Mouse (Mus musculus): Measurements from ENCODE around the gene Slc8a2. TPM values are rescaled to one million over a fixed set of nuclear protein-coding genes. Genes with fewer than 3 reads are reported as not detected.

The Slc8a2 gene
- polyA plus RNA-seq, 1 experiment from 2014 or later: 0.29 TPM

DNA sequence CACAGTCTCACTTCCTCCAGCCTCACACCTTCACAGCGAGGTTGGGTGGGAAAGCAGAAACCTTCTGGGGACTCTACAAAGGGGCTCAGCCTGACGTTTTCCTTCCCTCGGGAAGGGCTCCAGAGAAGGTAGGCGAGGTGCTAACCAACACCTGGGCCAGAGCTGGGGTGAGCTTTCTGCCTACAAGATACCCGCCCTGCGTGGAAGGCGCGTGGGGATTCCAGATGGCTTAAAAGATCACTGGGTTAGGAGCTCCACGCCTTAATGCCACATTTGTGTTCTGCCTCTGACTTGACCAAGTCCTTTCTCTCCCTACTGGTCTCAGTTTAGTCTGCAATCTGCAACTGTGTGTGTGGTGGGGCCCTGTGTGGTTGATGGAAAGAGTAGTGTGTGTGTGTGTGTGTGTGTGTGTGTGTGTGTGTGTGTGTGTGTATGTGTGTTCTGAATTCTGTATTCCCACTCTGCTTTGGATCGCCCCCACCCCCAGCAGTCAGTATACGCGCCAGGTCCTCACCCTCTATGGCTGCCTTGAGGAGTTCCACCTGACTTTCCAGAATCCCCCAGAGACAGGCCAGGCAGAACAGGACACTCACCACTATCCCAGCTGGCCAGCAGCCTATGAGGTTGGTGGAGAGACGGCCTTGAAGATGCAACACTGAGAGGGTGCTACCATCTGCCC, 1.5 kb downstream of the Slc8a2 start:
- peak overlapping the region; percentile 53 for H3K4me3 ChIP-seq (ENCODE audit: low read depth, low read length)
- ATAC-seq (ENCODE audit: low read depth) (no peak), DNase-seq (ENCODE audit: low spot score) (no peak)
- H3K36me3 ChIP-seq (ENCODE audit: control insufficient read depth, insufficient read depth, low read length): peaks cover 16% of the 10 kb centered on the region; the same call in 1 of the 2 replicates
- H3K4me1 ChIP-seq (ENCODE audit: control insufficient read depth, insufficient read depth, low read length): peaks cover 20% of the 10 kb centered on the region
- no peaks in the 10 kb centered on the region for H3K27me3 ChIP-seq (replicated peaks; ENCODE audit: control insufficient read depth, insufficient read depth, low read length)
- H3K9ac ChIP-seq (ENCODE audit: low read depth, low read length): peak overlapping the region; percentile 73
- H3K4me2 ChIP-seq (ENCODE audit: low read depth, low read length): peak overlapping the region; percentile 80
- no peaks in the 10 kb centered on the region for H3K9me3 ChIP-seq (ENCODE audit: control insufficient read depth, low read length)
- H3K27ac ChIP-seq (replicated peaks; ENCODE audit: low read depth, low read length): no peak overlapping the region
- 33% methylated on average over 13 of the region's 13 CpGs for WGBS

DNA sequence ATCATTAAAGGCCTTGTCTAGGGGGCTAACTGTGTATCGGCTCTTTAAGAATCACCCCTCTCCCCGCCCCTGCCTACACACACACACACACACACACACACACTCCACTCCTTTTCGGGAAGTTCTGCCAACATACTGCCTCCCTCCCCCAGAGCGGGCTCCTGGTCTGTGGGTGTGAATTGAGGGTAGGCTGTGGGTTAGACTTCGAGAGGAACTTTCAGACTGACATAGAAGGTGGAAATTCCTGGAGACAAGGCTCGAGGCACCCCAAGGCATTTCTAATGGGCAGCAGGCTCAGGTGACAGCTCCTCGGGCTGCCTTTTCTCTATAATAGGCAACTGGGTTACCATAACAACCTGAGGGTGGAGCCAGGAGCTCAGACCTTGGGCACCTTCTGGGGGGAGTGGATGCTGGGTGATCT, 2.5 kb downstream of the Slc8a2 start:
- Histone ChIP-seq H3K27ac (replicated peaks; ENCODE audit: low read depth, low read length) (no peak overlapping the region), H3K27me3 (replicated peaks; ENCODE audit: control insufficient read depth, insufficient read depth, low read length) (no peaks in the 10 kb centered on the region), H3K9me3 (ENCODE audit: control insufficient read depth, low read length) (no peaks in the 10 kb centered on the region), H3K4me1 (ENCODE audit: control insufficient read depth, insufficient read depth, low read length) (peaks cover 20% of the 10 kb centered on the region), H3K4me3 (ENCODE audit: low read depth, low read length) (no peak overlapping the region), H3K4me2 (ENCODE audit: low read depth, low read length) (peak overlapping the region; percentile 33; the same call in 1 of the 2 replicates), H3K36me3 (ENCODE audit: control insufficient read depth, insufficient read depth, low read length) (peaks cover 10% of the 10 kb centered on the region; the same call in 1 of the 2 replicates), H3K9ac (ENCODE audit: low read depth, low read length) (no peak overlapping the region)
- ATAC-seq (ENCODE audit: low read depth): no peak
- WGBS: 12% methylated on average over 7 of the region's 7 CpGs
- DNase-seq (ENCODE audit: low spot score): peak; percentile 41

DNA sequence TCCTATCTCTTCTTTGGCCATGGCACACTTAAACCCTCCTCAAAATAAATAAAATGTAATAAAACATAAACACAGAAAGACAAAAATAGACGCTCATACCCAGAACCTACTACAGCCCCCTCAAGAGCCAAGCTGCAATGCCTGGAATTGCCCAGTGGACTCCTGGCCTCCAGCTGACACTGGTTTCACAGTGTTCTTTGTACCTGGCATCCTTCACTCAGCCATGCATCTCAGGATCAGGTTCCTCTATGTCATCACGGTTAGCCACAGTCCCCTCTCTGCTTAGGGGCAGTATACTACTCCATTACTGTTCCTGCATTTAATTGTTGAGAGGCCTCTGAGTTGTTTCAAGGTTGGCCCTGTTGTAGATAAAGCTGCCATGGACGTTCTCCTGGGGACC, 3.3 kb downstream of the Slc8a2 start:
- H3K4me3 ChIP-seq (ENCODE audit: low read depth, low read length): no peak overlapping the region
- no peaks in the 10 kb centered on the region for H3K27me3 ChIP-seq (replicated peaks; ENCODE audit: control insufficient read depth, insufficient read depth, low read length)
- H3K36me3 ChIP-seq (ENCODE audit: control insufficient read depth, insufficient read depth, low read length): 0 out of 2 replicates have a peak, but pooled peaks cover 5% of the 10 kb centered on the region
- no peak overlapping the region for H3K4me2 ChIP-seq (ENCODE audit: low read depth, low read length)
- WGBS: 51% methylated on average over 3 of the region's 3 CpGs
- peaks cover 20% of the 10 kb centered on the region for H3K4me1 ChIP-seq (ENCODE audit: control insufficient read depth, insufficient read depth, low read length)
- ATAC-seq (ENCODE audit: low read depth) (no peak), DNase-seq (ENCODE audit: low spot score) (no peak)
- no peaks in the 10 kb centered on the region for H3K9me3 ChIP-seq (ENCODE audit: control insufficient read depth, low read length)
- no peak overlapping the region for H3K9ac ChIP-seq (ENCODE audit: low read depth, low read length)
- no peak overlapping the region for H3K27ac ChIP-seq (replicated peaks; ENCODE audit: low read depth, low read length)

DNA sequence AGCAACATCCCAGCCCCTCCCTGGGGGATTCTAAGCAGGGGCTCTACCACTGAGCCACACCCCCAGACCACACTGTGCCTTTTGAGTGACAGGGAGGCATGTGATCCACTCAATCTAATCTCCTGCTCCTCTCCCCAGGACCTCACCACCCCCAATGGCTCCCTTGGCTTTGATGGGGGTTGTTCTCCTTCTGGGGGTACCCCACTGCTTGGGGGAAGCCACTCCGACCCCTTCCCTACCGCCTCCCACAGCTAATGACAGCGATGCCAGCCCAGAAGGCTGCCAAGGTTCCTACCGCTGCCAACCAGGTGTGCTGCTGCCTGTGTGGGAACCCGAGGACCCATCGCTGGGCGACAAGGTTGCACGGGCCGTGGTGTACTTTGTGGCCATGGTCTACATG, 4.1 kb downstream of the Slc8a2 start:
- Histone ChIP-seq H3K27ac (replicated peaks; ENCODE audit: low read depth, low read length) (no peak overlapping the region), H3K9ac (ENCODE audit: low read depth, low read length) (no peak overlapping the region), H3K9me3 (ENCODE audit: control insufficient read depth, low read length) (no peaks in the 10 kb centered on the region), H3K4me1 (ENCODE audit: control insufficient read depth, insufficient read depth, low read length) (peaks cover 20% of the 10 kb centered on the region), H3K36me3 (ENCODE audit: control insufficient read depth, insufficient read depth, low read length) (0 out of 2 replicates have a peak, but pooled peaks cover 5% of the 10 kb centered on the region), H3K4me2 (ENCODE audit: low read depth, low read length) (no peak overlapping the region), H3K4me3 (ENCODE audit: low read depth, low read length) (no peak overlapping the region), H3K27me3 (replicated peaks; ENCODE audit: control insufficient read depth, insufficient read depth, low read length) (no peaks in the 10 kb centered on the region)
- 91% methylated on average over 9 of the region's 9 CpGs for WGBS
- no peak for DNase-seq (ENCODE audit: low spot score)
- no peak for ATAC-seq (ENCODE audit: low read depth)

DNA sequence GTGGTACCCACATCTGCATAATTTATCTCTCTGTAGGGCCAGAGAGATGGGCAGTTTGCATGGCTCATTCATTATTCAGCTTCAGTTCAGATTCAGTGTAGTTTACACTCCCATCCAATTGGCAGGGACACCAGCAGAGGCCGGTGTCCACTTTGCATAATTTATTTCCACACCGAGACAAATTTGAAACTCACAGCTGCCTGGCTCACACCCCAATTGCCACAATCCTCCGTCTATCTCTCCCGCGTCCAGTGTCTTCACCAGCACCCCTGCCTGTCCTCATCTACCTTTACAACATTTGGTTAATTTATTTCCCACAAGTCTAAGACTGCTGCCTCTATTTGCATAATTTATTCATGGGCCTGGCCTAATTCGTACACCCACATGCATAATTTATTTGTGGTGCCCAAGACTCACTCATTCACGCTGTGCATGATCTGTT, 5.3 kb downstream of the Slc8a2 start:
- no peak for ATAC-seq (ENCODE audit: low read depth)
- Histone ChIP-seq H3K4me3 (ENCODE audit: low read depth, low read length) (no peak overlapping the region), H3K27ac (replicated peaks; ENCODE audit: low read depth, low read length) (no peak overlapping the region), H3K36me3 (ENCODE audit: control insufficient read depth, insufficient read depth, low read length) (0 out of 2 replicates have a peak, but pooled peaks cover 5% of the 10 kb centered on the region), H3K9me3 (ENCODE audit: control insufficient read depth, low read length) (no peaks in the 10 kb centered on the region), H3K4me2 (ENCODE audit: low read depth, low read length) (no peak overlapping the region), H3K27me3 (replicated peaks; ENCODE audit: control insufficient read depth, insufficient read depth, low read length) (no peaks in the 10 kb centered on the region), H3K4me1 (ENCODE audit: control insufficient read depth, insufficient read depth, low read length) (peaks cover 15% of the 10 kb centered on the region), H3K9ac (ENCODE audit: low read depth, low read length) (no peak overlapping the region)
- DNase-seq (ENCODE audit: low spot score): no peak
- WGBS: 67% methylated on average over 7 of the region's 7 CpGs

DNA sequence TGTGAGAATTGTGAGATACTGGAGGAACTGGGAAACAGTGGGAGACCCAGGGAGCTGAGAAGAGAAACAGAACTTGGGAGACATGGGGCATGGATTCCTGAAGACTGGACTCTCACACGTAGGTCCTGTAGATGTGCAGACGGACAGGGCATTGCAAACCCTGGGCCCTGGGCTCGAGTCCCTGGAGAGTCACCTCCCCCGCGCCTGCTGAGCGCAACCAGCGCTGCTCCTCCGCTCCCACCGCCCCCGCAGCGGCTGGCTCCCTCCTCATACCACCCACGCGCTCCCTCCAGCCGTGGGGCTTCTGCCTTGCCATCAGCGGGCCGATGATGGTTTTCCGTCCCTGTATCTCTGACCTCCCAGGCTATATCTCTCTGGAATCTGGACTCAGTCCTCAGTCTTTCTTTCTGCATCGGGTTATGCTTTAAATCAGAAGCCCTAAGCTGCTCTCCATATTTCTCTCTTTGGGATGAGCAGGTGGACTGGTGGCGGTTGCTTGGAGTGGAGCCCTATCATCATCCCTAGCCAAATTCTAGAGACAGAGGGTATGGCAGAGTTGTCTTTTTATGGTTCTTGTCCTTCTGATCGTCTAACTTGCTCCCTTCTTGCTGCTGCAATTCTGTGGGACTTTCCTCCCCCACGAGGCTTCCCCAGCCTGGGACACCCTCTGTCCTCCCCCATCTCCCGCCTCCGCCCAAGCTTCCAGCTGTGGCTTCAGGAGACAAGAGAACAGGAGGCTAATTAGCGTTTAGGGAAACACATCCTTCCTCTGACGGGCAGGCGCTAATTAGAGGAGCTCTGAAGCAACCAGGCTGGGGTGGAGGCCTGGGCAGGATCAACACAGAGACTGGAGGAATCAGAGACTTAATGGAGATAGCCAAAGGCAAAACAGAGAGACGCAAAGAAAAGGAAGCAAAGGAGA, 17.1 kb downstream of the Slc8a2 start:
- H3K27me3 ChIP-seq (replicated peaks; ENCODE audit: control insufficient read depth, insufficient read depth, low read length): peaks cover 3% of the 10 kb centered on the region; the same call in 1 of the 2 replicates
- ATAC-seq (ENCODE audit: low read depth) (no peak), DNase-seq (ENCODE audit: low spot score) (no peak)
- 29% methylated on average over 20 of the region's 27 CpGs for WGBS
- no peak overlapping the region for H3K4me2 ChIP-seq (ENCODE audit: low read depth, low read length)
- no peaks in the 10 kb centered on the region for H3K4me1 ChIP-seq (ENCODE audit: control insufficient read depth, insufficient read depth, low read length)
- H3K9ac ChIP-seq (ENCODE audit: low read depth, low read length): no peak overlapping the region
- H3K36me3 ChIP-seq (ENCODE audit: control insufficient read depth, insufficient read depth, low read length): peaks cover 3% of the 10 kb centered on the region; the same call in 1 of the 2 replicates
- H3K9me3 ChIP-seq (ENCODE audit: control insufficient read depth, low read length): no peaks in the 10 kb centered on the region
- H3K4me3 ChIP-seq (ENCODE audit: low read depth, low read length): no peak overlapping the region
- no peak overlapping the region for H3K27ac ChIP-seq (replicated peaks; ENCODE audit: low read depth, low read length)

DNA sequence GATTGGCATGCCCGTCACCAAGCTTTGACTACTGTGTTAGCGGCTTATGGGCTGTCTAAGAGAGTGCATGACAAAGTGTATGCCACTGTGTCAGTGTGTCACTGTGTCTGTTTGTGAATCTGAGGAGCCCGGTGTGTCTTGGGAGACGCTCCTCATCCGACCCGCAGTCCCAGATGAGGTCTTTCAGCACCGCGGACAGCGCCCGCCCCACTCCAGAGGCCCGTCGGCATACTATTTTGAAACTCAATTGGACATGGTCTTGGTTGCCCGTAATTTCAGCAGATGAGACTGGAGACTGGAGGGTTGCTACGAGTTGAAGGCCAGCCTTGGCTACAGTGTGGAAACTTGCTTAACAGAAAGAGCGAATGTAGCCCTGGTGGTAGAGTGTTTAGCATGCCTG, 18.0 kb downstream of the Slc8a2 start:
- 7% methylated on average over 15 of the region's 15 CpGs for WGBS
- no peak; the same call in 1 of the 2 replicates for ATAC-seq (ENCODE audit: low read depth)
- peak; percentile 43 for DNase-seq (ENCODE audit: low spot score)

DNA sequence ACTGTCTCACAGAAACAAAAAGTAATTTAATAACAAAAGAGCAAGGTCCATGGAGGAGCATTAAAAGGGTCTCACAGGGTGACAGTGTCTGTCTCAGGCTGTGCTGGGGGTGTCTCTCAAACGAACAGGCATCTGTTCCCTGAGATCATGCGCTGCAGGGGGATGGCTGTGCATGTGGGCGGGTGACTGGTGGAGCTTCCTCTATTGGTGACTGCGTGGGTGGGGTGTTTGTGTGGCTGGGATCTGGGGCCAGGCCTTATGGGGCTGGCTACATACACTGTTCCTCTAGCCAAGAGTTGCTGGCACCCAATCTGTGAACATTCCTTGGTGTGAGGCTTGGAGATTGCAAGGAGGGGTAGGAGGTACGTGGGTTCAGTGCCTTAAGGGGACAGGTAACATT, 19.6 kb downstream of the Slc8a2 start:
- Histone ChIP-seq H3K9me3 (ENCODE audit: control insufficient read depth, low read length) (no peaks in the 10 kb centered on the region), H3K36me3 (ENCODE audit: control insufficient read depth, insufficient read depth, low read length) (peaks cover 3% of the 10 kb centered on the region; the same call in 1 of the 2 replicates), H3K27me3 (replicated peaks; ENCODE audit: control insufficient read depth, insufficient read depth, low read length) (peaks cover 3% of the 10 kb centered on the region; the same call in 1 of the 2 replicates), H3K4me1 (ENCODE audit: control insufficient read depth, insufficient read depth, low read length) (no peaks in the 10 kb centered on the region), H3K4me2 (ENCODE audit: low read depth, low read length) (no peak overlapping the region), H3K27ac (replicated peaks; ENCODE audit: low read depth, low read length) (no peak overlapping the region), H3K4me3 (ENCODE audit: low read depth, low read length) (no peak overlapping the region), H3K9ac (ENCODE audit: low read depth, low read length) (no peak overlapping the region)
- ATAC-seq (ENCODE audit: low read depth): no peak
- WGBS: 77% methylated on average over 5 of the region's 5 CpGs
- no peak for DNase-seq (ENCODE audit: low spot score)

More for the DNA sequence above, 18.0 kb downstream of the Slc8a2 start:
- Histone ChIP-seq H3K36me3 (ENCODE audit: control insufficient read depth, insufficient read depth, low read length) (peaks cover 3% of the 10 kb centered on the region; the same call in 1 of the 2 replicates), H3K9me3 (ENCODE audit: control insufficient read depth, low read length) (no peaks in the 10 kb centered on the region), H3K9ac (ENCODE audit: low read depth, low read length) (no peak overlapping the region), H3K27ac (replicated peaks; ENCODE audit: low read depth, low read length) (no peak overlapping the region), H3K4me3 (ENCODE audit: low read depth, low read length) (no peak overlapping the region), H3K4me1 (ENCODE audit: control insufficient read depth, insufficient read depth, low read length) (no peaks in the 10 kb centered on the region), H3K27me3 (replicated peaks; ENCODE audit: control insufficient read depth, insufficient read depth, low read length) (peaks cover 3% of the 10 kb centered on the region; the same call in 1 of the 2 replicates), H3K4me2 (ENCODE audit: low read depth, low read length) (no peak overlapping the region)

Measured in embryonic facial prominence, embryonic 14.5 days (tissue).